Mouse (Mus musculus) CH12.LX (cell line): ENCODE results near the gene Ddx51. TPM values are rescaled to one million over a fixed set of nuclear protein-coding genes. Genes with fewer than 3 reads are reported as not detected.

Source experiments
- DNase-seq: peaks from one replicate; pipeline ENCODE4 v3.0.0-alpha.2; 2013; ENCODE audit errors: extremely low read depth
- H3K27ac ChIP-seq: 2 replicates; pipeline ENCODE4 v1.5.1; 2012; ENCODE audit warnings: low read depth, mild to moderate bottlenecking, control low read depth, moderate library complexity; ENCODE audit not compliant: insufficient read depth
- H3K27me3 ChIP-seq: replicated peaks from 2 replicates; pipeline ENCODE3; 2012; ENCODE audit warnings: inconsistent platforms
- H3K36me3 ChIP-seq, 2 experiments: replicated peaks in 1 of 2; 2 replicates each; pipeline versions ENCODE3 to v1.6.1; 2012; ENCODE audit warnings: inconsistent platforms in 1 of 2, low read length in 1 of 2, mild to moderate bottlenecking in 1 of 2, mixed read lengths in 1 of 2, moderate library complexity in 1 of 2; ENCODE audit not compliant: control insufficient read depth in 1 of 2, insufficient read depth in 1 of 2
- H3K4me1 ChIP-seq, 2 experiments: 2 replicates each; pipeline ENCODE4 v1.6.1; 2012; ENCODE audit warnings: inconsistent platforms in 1 of 2, moderate library complexity in 1 of 2; ENCODE audit not compliant: insufficient read depth in 2 of 2, control insufficient read depth in 1 of 2
- H3K4me2 ChIP-seq: 2 replicates; pipeline ENCODE4 v1.6.1; 2012; ENCODE audit warnings: low read depth, mild to moderate bottlenecking, control low read depth; ENCODE audit not compliant: poor library complexity, insufficient read depth, severe bottlenecking
- H3K4me3 ChIP-seq, 3 experiments: fragments of 150-350 bp in 1 of 3; sonication (generic) in 1 of 3; replicated peaks in 1 of 3; 2 replicates each; pipeline versions ENCODE3 to v1.5.1; 2011 to 2012; ENCODE audit warnings: low read depth in 2 of 3, low read length in 2 of 3, mild to moderate bottlenecking in 2 of 3, moderate library complexity in 2 of 3, control low read depth in 1 of 3, improper control_type of control experiment in 1 of 3, inconsistent platforms in 1 of 3, mixed read lengths in 1 of 3; ENCODE audit not compliant: poor library complexity in 1 of 3
- H3K79me2 ChIP-seq: replicated peaks from 2 replicates; pipeline ENCODE4 v1.6.1; 2012; ENCODE audit warnings: mild to moderate bottlenecking, moderate library complexity; ENCODE audit not compliant: control insufficient read depth, poor library complexity, insufficient read depth, severe bottlenecking; ENCODE audit errors: extremely low read depth
- H3K9ac ChIP-seq: 2 replicates; pipeline ENCODE4 v1.6.1; 2012; ENCODE audit warnings: low read depth, mild to moderate bottlenecking, control low read depth, moderate library complexity; ENCODE audit not compliant: insufficient read depth
- H3K9me3 ChIP-seq: replicated peaks from 2 replicates; pipeline ENCODE3; 2012; ENCODE audit warnings: low read length, inconsistent platforms, mixed read lengths
- BHLHE40 ChIP-seq: IDR thresholded peaks from 2 replicates; pipeline ENCODE4 v1.6.1; 2011; ENCODE audit warnings: mild to moderate bottlenecking, low read depth, low read length, improper control_type of control experiment
- CHD1 ChIP-seq: IDR thresholded peaks from 2 replicates; pipeline ENCODE4 v1.6.1; 2012; ENCODE audit warnings: low read depth, low read length, improper control_type of control experiment, inconsistent platforms
- CTCF ChIP-seq, 2 experiments: IDR thresholded peaks in 1 of 2; conservative IDR thresholded peaks in 1 of 2; 2 replicates each; pipeline ENCODE4 v1.5.1; 2011 to 2012; ENCODE audit warnings: low read depth in 2 of 2, low read length in 2 of 2, improper control_type of control experiment in 1 of 2, inconsistent platforms in 1 of 2, mild to moderate bottlenecking in 1 of 2, moderate library complexity in 1 of 2
- E2F4 ChIP-seq: IDR thresholded peaks from 2 replicates; pipeline ENCODE4 v1.6.1; 2011; ENCODE audit warnings: low read depth, low read length, improper control_type of control experiment; ENCODE audit not compliant: insufficient replicate concordance
- ELF1 ChIP-seq: IDR thresholded peaks from 2 replicates; pipeline ENCODE4 v1.6.1; 2014; ENCODE audit warnings: low read depth, mild to moderate bottlenecking, inconsistent platforms, low read length, improper control_type of control experiment
- EP300 ChIP-seq: IDR thresholded peaks from 2 replicates; pipeline ENCODE4 v1.6.1; 2011; ENCODE audit warnings: low read length, improper control_type of control experiment
- GABPA ChIP-seq: IDR thresholded peaks from 2 replicates; pipeline ENCODE4 v1.6.1; 2012; ENCODE audit warnings: low read depth, low read length, improper control_type of control experiment, inconsistent platforms; ENCODE audit not compliant: insufficient replicate concordance
- IRF4 ChIP-seq: IDR thresholded peaks from 2 replicates; pipeline ENCODE4 v1.6.1; 2014; ENCODE audit warnings: low read depth, mild to moderate bottlenecking, inconsistent platforms, low read length, improper control_type of control experiment
- KAT2A ChIP-seq: IDR thresholded peaks from 2 replicates; pipeline ENCODE4 v1.6.1; 2012; ENCODE audit warnings: low read length, improper control_type of control experiment, inconsistent platforms; ENCODE audit not compliant: insufficient replicate concordance
- MAFK ChIP-seq: IDR thresholded peaks from 2 replicates; pipeline ENCODE4 v1.6.1; 2011; ENCODE audit warnings: low read length, improper control_type of control experiment; ENCODE audit not compliant: insufficient replicate concordance
- MAX ChIP-seq: IDR thresholded peaks from 2 replicates; pipeline ENCODE4 v1.6.1; 2011; ENCODE audit warnings: low read length, improper control_type of control experiment
- MEF2A ChIP-seq: IDR thresholded peaks from 2 replicates; pipeline ENCODE4 v1.6.1; 2014; ENCODE audit warnings: low read depth, mild to moderate bottlenecking, inconsistent platforms, low read length, improper control_type of control experiment, borderline replicate concordance
- MXI1 ChIP-seq: IDR thresholded peaks from 2 replicates; pipeline ENCODE4 v1.6.1; 2011; ENCODE audit warnings: mild to moderate bottlenecking, low read depth, low read length, improper control_type of control experiment
- MYC ChIP-seq: IDR thresholded peaks from 2 replicates; pipeline ENCODE4 v1.6.1; 2011; ENCODE audit warnings: low read depth, mild to moderate bottlenecking, improper control_type of control experiment, low read length
- PAX5 ChIP-seq: IDR thresholded peaks from 2 replicates; pipeline ENCODE4 v1.6.1; 2012; ENCODE audit warnings: low read length, inconsistent platforms, mixed read lengths
- POLR2A ChIP-seq: IDR thresholded peaks from 2 replicates; pipeline ENCODE4 v1.6.1; 2011; ENCODE audit warnings: low read depth, mild to moderate bottlenecking, improper control_type of control experiment, low read length
- POLR2AphosphoS2 ChIP-seq: IDR thresholded peaks from 2 replicates; pipeline ENCODE4 v1.6.1; 2011; ENCODE audit warnings: low read depth, low read length, improper control_type of control experiment
- RAD21 ChIP-seq: IDR thresholded peaks from 2 replicates; pipeline ENCODE4 v1.6.1; 2011; ENCODE audit warnings: low read depth, mild to moderate bottlenecking, low read length, improper control_type of control experiment, moderate library complexity
- RCOR1 ChIP-seq: conservative IDR thresholded peaks from 2 replicates; pipeline ENCODE4 v1.6.1; 2012; ENCODE audit warnings: low read depth, mild to moderate bottlenecking, inconsistent platforms, low read length, improper control_type of control experiment
- SIN3A ChIP-seq: IDR thresholded peaks from 2 replicates; pipeline ENCODE4 v1.6.1; 2012; ENCODE audit warnings: low read length, improper control_type of control experiment, inconsistent platforms
- SMC3 ChIP-seq: IDR thresholded peaks from 2 replicates; pipeline ENCODE4 v1.6.1; 2011; ENCODE audit warnings: low read depth, low read length, improper control_type of control experiment
- TBP ChIP-seq: conservative IDR thresholded peaks from 2 replicates; pipeline ENCODE4 v1.6.1; 2011; ENCODE audit warnings: low read depth, low read length, improper control_type of control experiment
- TCF12 ChIP-seq: IDR thresholded peaks from 2 replicates; pipeline ENCODE4 v1.6.1; 2014; ENCODE audit warnings: low read depth, mild to moderate bottlenecking, inconsistent platforms, low read length, improper control_type of control experiment
- UBTF ChIP-seq: IDR thresholded peaks from 2 replicates; pipeline ENCODE4 v1.6.1; 2012; ENCODE audit warnings: low read depth, mild to moderate bottlenecking, inconsistent platforms, low read length, improper control_type of control experiment, moderate library complexity
- ZC3H11A ChIP-seq: IDR thresholded peaks from 2 replicates; pipeline ENCODE4 v1.6.1; 2012; ENCODE audit warnings: low read depth, mild to moderate bottlenecking, inconsistent platforms, low read length, improper control_type of control experiment
- ZKSCAN1 ChIP-seq: IDR thresholded peaks from 2 replicates; pipeline ENCODE4 v1.6.1; 2012; ENCODE audit warnings: low read depth, inconsistent platforms, low read length, improper control_type of control experiment, borderline replicate concordance
- ZNF384 ChIP-seq: IDR thresholded peaks from 2 replicates; pipeline ENCODE4 v1.6.1; 2012; ENCODE audit warnings: low read depth, low read length, improper control_type of control experiment, inconsistent platforms
- dilution Hi-C: fragments of 300-500 bp; cut with MboI; formaldehyde crosslinking; loops from 2 replicates; pipeline ENCODE4 v1.14.3; 2020; ENCODE audit warnings: low sequenced_read_pairs; ENCODE audit not compliant: extremely low pct_unique_long_range_greater_than_20kb, extremely low pct_ligation_motif_present
- in situ Hi-C: fragments of 300-500 bp; cut with MboI; formaldehyde crosslinking; loops from 3 replicates; pipeline ENCODE4 v1.14.3; 2019; ENCODE audit warnings: low sequenced_read_pairs, low pct_ligation_motif_present, low pct_unique_long_range_greater_than_20kb, mixed read lengths
- polyA plus RNA-seq: library from polyadenylated mRNA; unstranded; fragments of >175 nt; gene quantifications from 2 replicates; pipeline ENCODE4 v1.2.1, GENCODE M21; 2012; ENCODE audit warnings: low read depth; ENCODE audit not compliant: insufficient read length
- total RNA-seq, 2 experiments: library from RNA; depleted of rRNA; stranded (reverse); fragments of 300-350 nt in 1 of 2; fragments of >200 nt in 1 of 2; gene quantifications; 2 replicates each; pipeline ENCODE4 v1.2.3; 2012 to 2014

Ddx51 gene
- total and polyA plus RNA-seq, 3 experiments: 11.8 to 38.6 (median 12.3) TPM

- TF ChIP-seq ZC3H11A (no peak), CHD1 (no peak), IRF4 (peak; percentile 90), CTCF (conservative IDR thresholded peaks at IDR 0.05 in 1 of 2, IDR thresholded peaks at IDR 0.05 in 1 of 2; ENCODE audit: low read depth in 2 of 2, low read length in 2 of 2) (no peak), PAX5 (no peak), EP300 (peak; percentile 86), POLR2A (no peak), SIN3A (peak; percentile 82), MXI1 (peak; percentile 79), MYC (peak; percentile 67; the same call in 1 of the 2 replicates), MAFK (peak; percentile 37; the same call in 1 of the 2 replicates), ZKSCAN1 (no peak; the same call in 1 of the 2 replicates), TBP (no peak), KAT2A (no peak), E2F4 (peak; percentile 81; the same call in 1 of the 2 replicates)
These were observed 28.8 kb downstream of the Ddx51 start (continued) for GRCm38 (mm10) chr5:110682041-110682440.

- no peak for DNase-seq
- Histone ChIP-seq H3K79me2 (no peaks in the 10 kb centered on the region), H3K9ac (no peak overlapping the region), H3K4me1 (peaks cover 3 to 12% of the 10 kb centered on the region in 2 experiments; a peak in 2 of 4 replicates), H3K4me3 (no peak overlapping the region), H3K4me2 (no peak overlapping the region), H3K27me3 (no peaks in the 10 kb centered on the region), H3K27ac (no peak overlapping the region), H3K9me3 (no peaks in the 10 kb centered on the region), H3K36me3 (peaks cover 73 to 94% of the 10 kb centered on the region in 2 experiments)
- dilution Hi-C loops: no loop called here
- no peak for TF ChIP-seq ZKSCAN1
- TF ChIP-seq MYC: no peak
- TF ChIP-seq TCF12: peak; percentile 43; the same call in 1 of the 2 replicates
- in situ Hi-C loops: no loop called here
These were observed 45.4 kb downstream of the Ddx51 start for GRCm38 (mm10) chr5:110698617-110699016.

- Histone ChIP-seq H3K36me3 (peaks cover 77 to 97% of the 10 kb centered on the region in 2 experiments), H3K4me1 (peaks cover 3 to 18% of the 10 kb centered on the region in 2 experiments; a peak in 3 of 4 replicates), H3K4me2 (no peak overlapping the region), H3K27me3 (no peaks in the 10 kb centered on the region), H3K9ac (no peak overlapping the region)
- in situ Hi-C loops (no loop called here), dilution Hi-C loops (no loop called here)
- no peak for DNase-seq
- TF ChIP-seq ZKSCAN1 (no peak), POLR2AphosphoS2 (no peak), SMC3 (no peak), SIN3A (no peak), GABPA (no peak), E2F4 (no peak), ELF1 (no peak), UBTF (no peak), MXI1 (no peak), ZNF384 (no peak), RAD21 (no peak), BHLHE40 (no peak), ZC3H11A (no peak), MAFK (no peak), RCOR1 (no peak), POLR2A (no peak), MEF2A (no peak), MAX (no peak)
- TF ChIP-seq, all 38 proteins: peak for 0
- Histone ChIP-seq H3K9me3 (no peaks in the 10 kb centered on the region), H3K27ac (no peak overlapping the region), H3K4me3 (no peak overlapping the region), H3K79me2 (no peaks in the 10 kb centered on the region)
These were observed 50.8 kb downstream of the Ddx51 start for GRCm38 (mm10) chr5:110704004-110704403.
